25 mouse cellular contexts compared by ENCODE assay signal in the genomic region with DNA sequence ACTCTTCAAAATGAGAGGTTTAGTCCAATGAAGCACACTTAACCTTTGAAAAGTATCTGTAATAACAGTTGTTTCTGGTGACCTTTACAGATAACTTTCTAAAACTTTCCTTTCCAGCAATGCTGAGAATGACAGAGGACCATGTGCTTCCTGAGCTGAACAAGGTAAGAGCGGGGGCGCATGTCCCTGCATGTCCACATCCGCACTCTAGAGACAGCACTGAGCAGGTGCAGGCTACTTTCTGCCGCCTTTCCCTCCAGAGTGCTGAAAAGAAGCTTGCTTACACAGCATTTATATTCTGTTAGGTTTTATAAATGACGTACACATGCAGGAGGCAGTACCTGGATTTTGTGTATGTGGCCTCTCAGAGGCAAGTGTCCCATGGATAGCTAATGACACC. TPM values are rescaled to one million over a fixed set of nuclear protein-coding genes. Genes with fewer than 3 reads are reported as not detected.
A peak's percentile ranks its signal among the peaks of the same experiment; 100 is the strongest.
DNase-seq lines count a peak whose midpoint lies in the region; ATAC-seq and TF ChIP-seq lines count a peak whose summit lies in the region.
"Had no signal": no experiment of that assay in that cellular context is flagged by ENCODE, and none has a peak within 500 bp of the region (broad histone marks: within the 10 kb centered on the region; RNA-seq: fewer than 3 reads in every experiment).

No protein-coding gene starts in this region.

- no peak overlapping the region for H3K4me2 ChIP-seq in liver, postnatal 0 days (ENCODE audit: low read depth, low read length)
- H3K4me2 ChIP-seq in forebrain, embryonic 16.5 days (ENCODE audit: low read length), result no peak overlapping the region
- H3K4me2 ChIP-seq: embryonic facial prominence, embryonic 15.5 days; heart, embryonic 11.5 days; hindbrain, embryonic 13.5 days; stomach, embryonic 15.5 days had no signal

- no peak for TF ChIP-seq EP300 in liver, postnatal 0 days (IDR thresholded peaks at IDR 0.05; ENCODE audit: low read depth)
- TF ChIP-seq EP300 in MEL (IDR thresholded peaks at IDR 0.05; ENCODE audit: low read depth in 1 of 2, low read length in 2 of 2), result no peak

- H3K27ac ChIP-seq in liver, postnatal 0 days (ENCODE audit: low read depth), result no peak overlapping the region
- no peak overlapping the region for H3K27ac ChIP-seq in MEL (ENCODE audit: control insufficient read depth, low read depth, low read length)
- H3K27ac ChIP-seq in forebrain, embryonic 16.5 days (ENCODE audit: low read length), result no peak overlapping the region
- H3K27ac ChIP-seq: embryonic facial prominence, embryonic 15.5 days; forebrain, embryonic 10.5 days; hindbrain, embryonic 13.5 days; macrophage; stomach, embryonic 15.5 days had no signal

- TF ChIP-seq RAD21 in MEL (IDR thresholded peaks at IDR 0.05; ENCODE audit: low read depth, low read length), result no peak

- ATAC-seq in liver, postnatal 0 days, result no peak
- peak; percentile 65; the same call in 1 of the 2 replicates for ATAC-seq in megakaryocyte-erythroid progenitor cell, adult 5-6 weeks (replicated peaks; ENCODE audit: low FRiP score, low TSS enrichment, poor library complexity, severe bottlenecking)
- no peak for ATAC-seq in forebrain, embryonic 16.5 days
- ATAC-seq: activated CD4-positive, CD25-positive, alpha-beta regulatory T cell, adult 4 months had no signal

- no peaks in the 10 kb centered on the region for H3K9me3 ChIP-seq in liver, postnatal 0 days (ENCODE audit: low read length)
- H3K9me3 ChIP-seq in MEL (replicated peaks; ENCODE audit: insufficient read depth, low read length), result no peaks in the 10 kb centered on the region
- no peaks in the 10 kb centered on the region for H3K9me3 ChIP-seq in forebrain, embryonic 16.5 days (ENCODE audit: control insufficient read depth, low read length)
- H3K9me3 ChIP-seq: embryonic facial prominence, embryonic 15.5 days; forebrain, embryonic 10.5 days; hindbrain, embryonic 13.5 days; stomach, embryonic 15.5 days had no signal

- peak; percentile 8 for DNase-seq in embryo, embryonic 10.5 days (ENCODE audit: low spot score)
- no peak for DNase-seq in embryo, embryonic 11 days
- DNase-seq in liver, postnatal 0 days, result no peak
- DNase-seq in liver (no peak), MEL (ENCODE audit: low read depth, low spot score) (peak; percentile 21)
- DNase-seq in retina, postnatal 1 day, result no peak
- DNase-seq: adrenal gland, postnatal 25 days; cerebellum, adult 2 months; gastrocnemius, postnatal 36 days; heart, postnatal 14 days; kidney, adult 2 months; kidney, postnatal 36 days; midbrain, embryonic 14.5 days; right cerebral cortex, adult 18-20 months; spleen, adult 18-20 months; thymus, postnatal 14 days had no signal

- H3K4me3 ChIP-seq in liver, postnatal 0 days (ENCODE audit: low read depth, low read length), result no peak overlapping the region
- no peak overlapping the region for H3K4me3 ChIP-seq in MEL (ENCODE audit: control insufficient read depth in 1 of 2, insufficient read depth in 1 of 2, low read depth in 2 of 2, low read length in 2 of 2)
- no peak overlapping the region for H3K4me3 ChIP-seq in forebrain, embryonic 16.5 days (replicated peaks; ENCODE audit: low read length)
- H3K4me3 ChIP-seq: embryonic facial prominence, embryonic 15.5 days; forebrain, embryonic 10.5 days; hindbrain, embryonic 13.5 days; stomach, embryonic 15.5 days had no signal

- no peak overlapping the region for H3K9ac ChIP-seq in liver, postnatal 0 days (replicated peaks)
- H3K9ac ChIP-seq in MEL (ENCODE audit: control insufficient read depth, low read depth, low read length, poor library complexity, severe bottlenecking), result no peak overlapping the region
- H3K9ac ChIP-seq in forebrain, embryonic 16.5 days (replicated peaks; ENCODE audit: low read depth, low read length), result no peak overlapping the region
- H3K9ac ChIP-seq: embryonic facial prominence, embryonic 15.5 days; hindbrain, embryonic 13.5 days; stomach, embryonic 15.5 days had no signal

- H3K27me3 ChIP-seq in liver, postnatal 0 days (ENCODE audit: insufficient read depth, low read length), result no peaks in the 10 kb centered on the region
- no peaks in the 10 kb centered on the region for H3K27me3 ChIP-seq in MEL (ENCODE audit: control insufficient read depth in 1 of 2, insufficient read depth in 2 of 2, low read length in 2 of 2)
- H3K27me3 ChIP-seq in forebrain, embryonic 16.5 days (replicated peaks; ENCODE audit: control insufficient read depth, insufficient read depth, low read length), result no peaks in the 10 kb centered on the region
- H3K27me3 ChIP-seq: embryonic facial prominence, embryonic 15.5 days; hindbrain, embryonic 13.5 days; stomach, embryonic 15.5 days had no signal

- peaks cover 43% of the 10 kb centered on the region for H3K36me3 ChIP-seq in liver, postnatal 0 days (replicated peaks; ENCODE audit: insufficient read depth, low read length)
- H3K36me3 ChIP-seq in MEL (ENCODE audit: control insufficient read depth in 1 of 2, insufficient read depth in 2 of 2, low read length in 2 of 2), result peaks cover 0 to 23% of the 10 kb centered on the region in 2 experiments; a peak in 2 of 4 replicates
- peaks cover 40% of the 10 kb centered on the region for H3K36me3 ChIP-seq in forebrain, embryonic 16.5 days (ENCODE audit: control insufficient read depth, insufficient read depth)

- no peaks in the 10 kb centered on the region for H3K79me2 ChIP-seq in MEL (ENCODE audit: control insufficient read depth, insufficient read depth, low read length, poor library complexity)

- peak; percentile 20; the same call in 1 of the 2 replicates for TF ChIP-seq CTCF in liver, postnatal 0 days (IDR thresholded peaks at IDR 0.05; ENCODE audit: low read depth)
- no peak; a peak in 1 of 6 replicates for TF ChIP-seq CTCF in MEL (IDR thresholded peaks at IDR 0.05 in 2 of 3, conservative IDR thresholded peaks at IDR 0.05 in 1 of 3; ENCODE audit: control insufficient read depth in 1 of 3, insufficient read depth in 1 of 3, low read depth in 2 of 3, low read length in 3 of 3, poor library complexity in 1 of 3, severe bottlenecking in 1 of 3)

- no peaks in the 10 kb centered on the region for H3K4me1 ChIP-seq in liver, postnatal 0 days (ENCODE audit: insufficient read depth)
- H3K4me1 ChIP-seq in MEL (ENCODE audit: control insufficient read depth in 1 of 2, insufficient read depth in 2 of 2, low read length in 2 of 2), result no peaks in the 10 kb centered on the region
- H3K4me1 ChIP-seq in forebrain, embryonic 16.5 days (replicated peaks; ENCODE audit: control insufficient read depth, insufficient read depth, low read length), result no peaks in the 10 kb centered on the region
- H3K4me1 ChIP-seq: embryonic facial prominence, embryonic 15.5 days; forebrain, embryonic 10.5 days; hindbrain, embryonic 13.5 days; stomach, embryonic 15.5 days had no signal

- no peak for TF ChIP-seq POLR2A in MEL (IDR thresholded peaks at IDR 0.05; ENCODE audit: control insufficient read depth in 1 of 2, insufficient read depth in 1 of 2, low read depth in 1 of 2, low read length in 2 of 2, poor library complexity in 1 of 2)

- WGBS in liver, postnatal 0 days (ENCODE audit: insufficient replicate concordance), result 89% methylated on average over 5 of the region's 5 CpGs
- 87% methylated on average over 5 of the region's 5 CpGs for WGBS in forebrain, embryonic 16.5 days

TF ChIP-seq in MEL, 35 proteins besides CTCF, POLR2A, EP300 and RAD21:
- TF ChIP-seq ZMIZ1 (IDR thresholded peaks at IDR 0.05; ENCODE audit: low read depth, low read length), result no peak
- TF ChIP-seq E2F4 (IDR thresholded peaks at IDR 0.05; ENCODE audit: borderline replicate concordance, low read depth, low read length), result no peak
- no peak for TF ChIP-seq RCOR1 (IDR thresholded peaks at IDR 0.05; ENCODE audit: low read depth, low read length)
- TF ChIP-seq TBP (IDR thresholded peaks at IDR 0.05; ENCODE audit: low read depth, low read length), result no peak
- TF ChIP-seq HCFC1 (IDR thresholded peaks at IDR 0.05; ENCODE audit: low read depth, low read length), result no peak
- no peak for TF ChIP-seq CHD2 (IDR thresholded peaks at IDR 0.05; ENCODE audit: low read length)
- TF ChIP-seq SIN3A (IDR thresholded peaks at IDR 0.05; ENCODE audit: low read length), result no peak
- no peak for TF ChIP-seq ZKSCAN1 (IDR thresholded peaks at IDR 0.05; ENCODE audit: low read depth, low read length)
- TF ChIP-seq POLR2AphosphoS5 (IDR thresholded peaks at IDR 0.05; ENCODE audit: borderline replicate concordance, low read depth, low read length), result no peak
- TF ChIP-seq MAZ (IDR thresholded peaks at IDR 0.05; ENCODE audit: low read depth, low read length), result no peak
- no peak for TF ChIP-seq MXI1 (IDR thresholded peaks at IDR 0.05; ENCODE audit: low read depth, low read length)
- no peak for TF ChIP-seq BHLHE40 (IDR thresholded peaks at IDR 0.05; ENCODE audit: borderline replicate concordance, low read depth, low read length)
- TF ChIP-seq MAX (IDR thresholded peaks at IDR 0.05; ENCODE audit: low read length), result no peak
- TF ChIP-seq NELFE (IDR thresholded peaks at IDR 0.05; ENCODE audit: low read depth, low read length), result no peak
- TF ChIP-seq USF1 (IDR thresholded peaks at IDR 0.05; ENCODE audit: low read depth, low read length), result no peak
- no peak for TF ChIP-seq USF2 (IDR thresholded peaks at IDR 0.05; ENCODE audit: borderline replicate concordance in 1 of 2, insufficient read depth in 1 of 2, low read depth in 1 of 2, low read length in 2 of 2)
- TF ChIP-seq UBTF (IDR thresholded peaks at IDR 0.05; ENCODE audit: borderline replicate concordance, insufficient read depth, low read depth, low read length), result no peak
- no peak for TF ChIP-seq ZC3H11A (IDR thresholded peaks at IDR 0.05; ENCODE audit: low read depth, low read length)
TF ChIP-seq in MEL: peak in this region for 0.

RNA-seq across cellular contexts. Expression of a gene that starts 21.9 kb away (rescaled TPM):
- 17.6 and 18.1 TPM in 2 replicates for polyA plus RNA-seq in liver, postnatal 0 days (2015; fragmentation: Nextera tagmentation; extraction: Ambion mirVana)
- 56.6 and 57.2 TPM in 2 replicates for total RNA-seq in MEL (2012; rRNA removed)
- 100 to 1,000 TPM in 1 of 2 experiments, 10 to 100 TPM in 1; 56.4 to 159 TPM for polyA plus RNA-seq in MEL (2012; ENCODE audit: insufficient read depth in 1 of 2, insufficient read length in 2 of 2, low read depth in 1 of 2, low replicate concordance in 2 of 2, missing spikeins in 1 of 2)
- total RNA-seq in megakaryocyte-erythroid progenitor cell, adult 5-6 weeks (2014; fragmentation: Nextera tagmentation), result 63.6 and 64.2 TPM in 2 replicates
- total RNA-seq in megakaryocyte-erythroid progenitor cell, adult 5-6 weeks (2017), result 70.9 and 115 TPM in 2 replicates
- polyA plus RNA-seq in forebrain, embryonic 16.5 days (2015; fragmentation: Nextera tagmentation; extraction: Ambion mirVana), result 114 and 118 TPM in 2 replicates

Comparison
In these comparisons a context has a peak if more than half of its experiments do, and no peak if none do; other contexts are left out.
1. DNase-seq: peak in embryo, embryonic 10.5 days (single experiment) and MEL (single experiment); none in embryo, embryonic 11 days (single experiment), liver, postnatal 0 days (single experiment), liver (single experiment) and retina, postnatal 1 day (single experiment).